Mouse (Mus musculus) adipocyte (in vitro differentiated cells): ENCODE data around the gene Slc19a2.
"Not testable (repeated sequence)": the region's sequence is repeated elsewhere in the genome, so short reads cannot be mapped to it uniquely, and the experiment has no call there.

ENCODE experiments used
- DNase-seq: peaks from one replicate; pipeline ENCODE4 v3.0.0-alpha.2; 2016; ENCODE audit warnings: low spot score

Slc19a2 gene

DNA sequence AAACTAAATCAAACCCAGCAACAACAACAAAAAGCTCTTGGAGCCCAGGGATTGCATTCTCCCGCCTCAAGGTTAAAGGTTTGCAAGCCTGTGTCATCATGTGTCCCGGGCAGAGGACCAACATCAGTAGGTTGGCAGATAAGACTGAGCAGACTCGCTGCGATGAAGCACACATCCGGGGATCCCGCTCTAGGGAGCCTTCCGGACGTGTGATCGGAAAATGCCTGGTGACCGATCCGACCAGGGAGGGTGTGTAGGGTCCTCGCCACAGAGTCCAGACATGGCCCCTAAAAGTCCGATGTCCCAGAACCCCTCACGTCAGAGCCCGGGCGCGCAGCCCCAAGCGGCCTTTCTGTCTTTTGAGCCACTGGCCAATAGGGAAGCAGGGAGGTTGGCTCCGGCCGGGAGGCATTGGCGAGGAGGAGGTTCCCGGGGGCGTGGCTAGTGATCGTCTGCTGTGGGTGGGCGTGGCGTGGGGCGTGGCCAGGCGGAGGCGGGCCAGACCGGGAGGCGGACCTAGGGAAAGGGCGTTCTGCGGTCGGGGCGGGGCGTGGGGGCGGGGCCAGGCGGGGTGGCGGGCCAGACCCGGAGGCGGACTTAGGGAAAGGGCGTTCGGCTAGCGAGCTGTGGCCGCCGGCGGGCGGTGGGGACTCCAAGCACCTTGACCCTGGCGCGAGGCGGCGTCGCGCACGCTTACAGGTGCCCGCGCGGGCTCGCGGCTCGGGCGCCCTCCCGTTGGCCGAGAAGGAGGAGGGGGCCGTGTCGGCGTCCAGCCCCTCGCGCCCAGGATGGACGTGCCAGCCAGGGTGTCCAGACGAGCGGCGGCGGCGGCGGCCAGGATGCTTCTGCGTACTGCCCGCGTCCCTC, at the start of gene Slc19a2:
Gene Slc19a2, plus strand, starts transcription at position 582 of the 867 bp plus-strand sequence.
- peak; percentile 98 for DNase-seq

DNA sequence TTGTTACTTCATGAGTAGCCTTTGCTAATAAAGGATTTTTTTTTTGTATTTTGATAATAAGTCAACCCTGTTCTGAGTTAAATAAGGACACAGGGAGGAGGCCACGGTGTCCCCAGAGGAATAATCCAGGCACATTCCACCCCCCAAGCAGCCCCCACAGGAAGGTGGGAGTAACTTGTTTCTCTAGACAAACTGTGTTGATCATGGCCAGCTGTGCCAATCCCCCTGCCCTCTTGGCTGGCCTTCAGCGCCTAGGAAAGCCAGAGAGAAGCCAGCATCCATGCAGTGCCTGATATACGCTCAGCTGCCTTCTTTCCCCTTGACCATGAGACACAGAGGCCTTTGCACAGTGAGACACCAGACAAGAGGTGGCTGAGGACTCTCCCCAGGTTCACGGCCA, 49.3 kb upstream of the Slc19a2 start:
- peak; percentile 33 for DNase-seq

DNA sequence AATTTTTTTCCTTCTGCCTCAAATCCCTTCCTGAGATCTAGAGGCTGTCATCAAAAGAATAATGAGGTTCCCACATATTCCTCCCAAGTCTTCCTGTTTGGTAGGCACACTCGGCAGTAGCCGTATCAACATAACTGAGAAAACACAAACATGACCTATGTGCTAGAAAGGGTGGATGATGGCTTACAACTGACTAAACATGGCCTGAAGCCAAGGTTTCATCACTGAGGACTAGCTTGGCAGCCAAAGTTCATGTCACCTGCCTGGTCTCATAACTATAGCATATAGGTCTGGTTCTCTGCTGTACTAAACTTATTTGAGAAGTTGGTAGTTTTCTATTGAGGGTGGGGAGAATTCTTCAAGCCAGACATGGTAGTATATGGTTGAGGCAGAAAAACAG, 40.4 kb upstream of the Slc19a2 start:
- peak; percentile 74 for DNase-seq

DNA sequence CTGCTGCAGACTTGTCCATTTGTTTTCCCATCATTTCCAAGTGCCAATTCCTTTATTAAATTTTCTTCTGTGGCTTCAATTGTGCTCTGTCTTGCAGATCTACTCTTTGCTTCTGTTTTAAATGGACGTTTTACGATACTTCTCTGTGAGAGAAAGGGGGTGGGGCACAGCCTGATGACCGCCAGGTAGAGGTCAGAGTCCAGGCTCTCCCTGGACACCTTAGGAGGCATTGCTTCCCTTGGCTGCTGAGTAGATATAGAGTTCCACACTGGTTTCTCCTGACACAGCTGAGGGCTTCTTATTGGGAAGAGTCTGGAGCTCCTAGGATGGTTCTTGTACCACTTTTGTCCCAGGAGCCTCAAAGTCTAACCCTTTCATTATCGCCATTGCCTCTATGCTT, 37.9 kb upstream of the Slc19a2 start:
- DNase-seq = no peak

DNA sequence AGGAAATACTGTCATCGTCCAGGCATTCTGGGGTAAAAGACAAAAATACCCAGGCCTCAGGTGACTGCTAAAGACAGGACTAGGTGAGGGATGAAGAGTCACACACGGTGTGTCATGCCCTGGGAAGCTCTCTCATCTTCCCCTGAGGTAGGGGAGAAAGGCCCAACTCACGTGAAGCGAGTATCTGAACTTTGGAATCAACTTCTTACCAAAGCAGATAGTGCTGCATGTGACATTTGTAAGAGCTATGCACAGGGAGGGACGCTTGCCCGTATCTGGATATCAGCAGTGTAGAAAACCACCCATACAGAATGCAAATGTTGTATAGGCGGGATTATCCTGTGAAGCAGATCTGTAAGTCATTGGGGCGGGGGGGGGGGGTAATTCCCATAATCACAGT, 36.2 kb upstream of the Slc19a2 start:
- no peak for DNase-seq

DNA sequence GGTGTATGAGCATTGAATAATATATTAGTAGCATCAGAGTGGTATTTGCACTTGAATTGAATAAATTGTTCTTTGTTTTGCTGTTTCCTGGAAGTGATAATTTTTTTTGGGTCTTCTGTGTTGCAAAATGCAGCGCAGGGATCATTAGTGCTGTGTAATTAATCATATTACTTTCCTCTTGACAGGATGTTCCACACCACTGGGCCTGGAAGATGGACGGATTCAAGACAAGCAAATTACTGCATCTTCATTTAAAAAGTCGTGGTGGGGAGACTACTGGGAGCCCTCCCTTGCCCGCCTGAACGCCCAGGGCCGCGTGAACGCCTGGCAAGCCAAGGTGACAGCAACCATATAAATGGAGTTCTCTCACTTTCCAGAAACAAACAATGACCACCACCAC, 34.7 kb upstream of the Slc19a2 start:
- no peak for DNase-seq

DNA sequence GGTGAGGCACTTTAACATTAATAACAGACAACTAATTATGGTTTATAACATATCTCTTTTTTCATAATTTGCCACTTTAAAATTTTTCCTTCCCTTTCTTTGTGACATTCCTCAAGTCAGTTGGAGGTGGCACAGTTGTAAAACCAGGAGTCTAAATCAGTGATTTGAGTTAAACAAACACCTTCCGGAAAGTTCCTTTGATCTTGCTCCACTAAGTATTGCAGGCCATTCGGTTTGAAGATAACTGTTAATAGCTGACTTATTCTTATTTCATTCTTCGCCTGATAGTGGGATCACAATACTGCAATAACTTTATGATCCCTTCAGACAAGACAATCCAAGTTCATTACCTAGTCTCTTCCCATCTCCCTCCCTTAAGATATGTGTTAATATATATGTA, 33.7 kb upstream of the Slc19a2 start:
- no peak for DNase-seq

DNA sequence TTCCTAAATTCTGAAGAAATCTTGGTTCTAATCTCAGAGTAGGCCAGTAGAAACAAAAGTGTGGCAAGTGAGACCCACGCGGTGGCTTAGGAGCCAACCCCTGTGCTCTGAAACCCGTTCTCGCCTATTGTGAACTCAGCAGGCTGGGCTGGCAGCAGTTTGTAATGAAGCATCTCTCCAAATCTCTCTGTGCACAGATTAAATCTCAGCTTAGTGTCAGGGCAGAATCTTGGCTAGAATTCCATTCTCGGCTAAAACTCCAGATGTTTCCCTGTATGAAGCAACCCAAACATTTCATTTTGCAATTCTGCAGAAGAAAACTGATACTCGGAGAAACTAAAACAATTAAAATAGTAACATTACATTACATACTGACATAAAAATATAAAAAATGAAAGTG, 33.3 kb upstream of the Slc19a2 start:
- DNase-seq = peak; percentile 87

DNA sequence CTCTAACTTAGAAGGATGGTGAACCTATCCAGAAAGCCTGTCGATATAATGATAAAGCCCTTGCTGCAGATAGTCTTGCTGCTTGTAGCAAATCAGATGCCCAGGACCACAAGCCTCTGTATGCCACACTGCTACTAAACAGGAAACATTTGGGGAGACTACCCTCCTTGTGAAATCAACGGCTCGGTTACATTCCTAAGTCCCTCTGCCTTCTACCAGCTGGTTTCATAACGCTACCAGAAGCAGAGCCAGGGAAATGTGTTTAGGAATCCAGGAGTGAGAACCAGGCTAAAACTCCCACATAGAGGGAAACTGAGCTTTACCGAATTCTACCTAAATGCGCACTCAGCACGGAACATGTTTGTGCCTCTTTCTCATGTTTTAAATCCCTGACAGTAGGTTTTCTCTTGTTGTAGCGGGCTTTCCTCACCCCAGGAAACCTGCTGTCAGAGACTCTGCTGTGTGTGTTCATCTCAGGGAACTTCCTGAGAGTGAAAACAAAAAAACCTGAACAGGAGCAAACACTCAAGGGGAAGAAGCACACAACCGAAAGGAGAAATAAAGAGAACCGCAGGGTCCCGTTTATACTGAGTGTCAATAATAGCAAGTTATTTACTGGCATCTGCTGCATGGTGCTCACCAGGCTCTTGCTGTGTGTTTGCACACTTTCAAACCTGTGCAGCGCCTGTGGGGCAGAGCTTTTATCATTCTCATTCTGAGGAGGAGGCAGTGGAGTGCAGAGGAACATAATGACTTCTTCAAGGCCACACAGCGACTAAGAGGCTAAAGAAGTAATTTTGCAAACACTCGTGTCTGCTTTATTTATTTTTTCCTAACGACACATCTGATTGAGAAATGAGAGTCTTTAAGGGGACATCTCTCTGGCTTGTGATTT, 30.8 kb upstream of the Slc19a2 start:
- DNase-seq = no peak

DNA sequence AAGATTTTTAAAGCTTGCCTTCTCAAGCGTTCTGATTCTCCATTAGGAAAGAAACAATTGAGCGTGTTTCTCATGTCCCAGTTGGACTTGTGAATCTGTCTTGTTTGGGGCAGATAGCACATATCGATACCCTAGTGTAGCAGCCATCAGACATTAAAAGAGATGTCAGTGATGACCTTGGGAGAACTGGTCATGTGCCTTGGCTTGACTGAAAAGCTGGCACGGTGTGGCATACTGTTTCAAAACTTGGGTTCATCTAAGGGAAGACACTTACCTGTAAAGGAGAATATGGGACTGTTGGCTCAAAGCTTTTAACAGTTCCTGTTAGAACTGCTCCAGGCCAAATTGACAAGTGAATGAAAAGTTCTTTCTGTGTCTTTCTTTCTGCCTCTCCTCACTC, 28.6 kb upstream of the Slc19a2 start:
- DNase-seq = no peak

DNA sequence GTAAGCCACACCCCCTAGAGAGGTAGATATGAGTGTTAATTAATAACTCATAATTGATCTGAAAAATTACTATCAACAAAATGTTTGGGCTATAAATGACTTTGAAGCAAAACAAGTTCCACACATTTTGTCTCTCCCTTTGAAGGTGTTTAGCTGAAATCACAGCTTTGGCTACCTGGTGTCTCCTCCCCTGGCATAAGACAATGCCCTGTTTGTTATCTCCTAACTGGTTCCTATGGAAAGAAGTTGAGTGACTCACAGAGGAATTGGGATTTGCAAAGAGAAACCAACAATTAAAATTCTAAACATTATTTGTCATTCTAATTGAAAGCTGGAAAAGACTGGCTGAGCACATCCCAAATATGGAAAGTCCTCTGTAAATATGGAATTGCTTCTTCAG, 25.8 kb upstream of the Slc19a2 start:
- DNase-seq = no peak

DNA sequence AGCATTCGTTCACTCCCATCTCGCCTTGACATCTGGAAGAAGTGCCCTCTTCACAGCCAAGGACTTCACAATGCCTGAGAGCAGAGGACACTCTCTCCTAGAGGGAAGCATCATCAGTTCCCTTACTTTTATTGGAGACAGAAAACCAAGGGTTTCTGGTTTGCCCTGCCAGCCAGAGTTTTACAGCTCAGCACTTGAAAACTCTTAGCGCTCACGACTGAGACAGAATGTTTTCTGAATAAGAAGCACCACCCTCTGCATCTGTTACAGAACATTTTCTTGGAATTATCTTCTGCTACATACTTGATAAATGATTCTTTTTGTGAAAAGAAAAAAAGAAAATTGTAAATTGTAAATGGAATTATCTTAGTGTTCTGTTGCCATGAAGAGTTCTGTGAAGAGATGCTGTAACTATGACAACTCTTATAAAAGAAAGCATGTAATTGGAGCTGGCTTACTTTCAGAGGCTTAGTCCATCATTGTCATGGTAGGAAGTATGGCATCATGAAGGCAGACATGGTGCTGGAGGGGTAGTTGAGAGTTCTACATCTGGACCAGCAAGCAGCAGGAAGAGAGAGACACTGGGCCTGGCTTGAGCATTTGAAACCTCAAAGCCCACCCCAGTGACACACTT, 16.8 kb upstream of the Slc19a2 start:
- not testable (repeated sequence) for DNase-seq

DNA sequence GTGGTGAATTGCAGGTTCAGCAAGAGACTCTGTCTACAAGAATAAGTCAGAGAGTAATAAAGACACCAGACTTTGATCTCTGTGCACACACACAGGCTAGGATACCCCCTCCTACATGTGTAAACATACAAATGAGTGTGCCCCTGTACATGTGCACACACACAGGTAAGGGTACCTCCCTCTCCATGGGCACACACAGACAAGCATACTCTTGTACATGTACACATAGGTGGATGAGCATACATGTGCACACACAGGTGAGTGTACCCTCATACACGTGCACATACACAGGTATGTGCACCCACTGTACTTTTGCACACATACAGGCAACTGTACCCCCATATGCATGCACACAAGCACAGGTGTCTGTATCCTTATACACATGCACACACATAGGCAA, 15.4 kb upstream of the Slc19a2 start:
- DNase-seq = no peak

DNA sequence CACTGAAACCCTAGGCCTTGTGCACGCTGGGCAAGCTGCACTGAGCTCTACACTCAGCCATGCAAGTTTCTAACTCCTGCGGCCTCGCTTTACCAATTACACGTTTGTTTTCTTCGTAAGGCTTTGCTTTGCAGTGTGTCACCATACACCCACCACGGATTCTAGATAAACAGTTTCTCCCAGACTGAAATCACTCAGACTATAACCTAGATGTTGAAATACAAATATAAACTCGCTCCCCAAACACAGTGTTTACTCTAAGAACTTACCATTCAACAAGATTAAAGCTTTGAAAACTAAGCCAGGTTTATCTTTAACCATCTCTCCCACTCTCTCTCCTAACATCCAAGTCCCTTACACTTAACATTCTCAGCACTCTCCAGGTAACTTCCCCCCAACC, 13.8 kb upstream of the Slc19a2 start:
- DNase-seq = no peak

DNA sequence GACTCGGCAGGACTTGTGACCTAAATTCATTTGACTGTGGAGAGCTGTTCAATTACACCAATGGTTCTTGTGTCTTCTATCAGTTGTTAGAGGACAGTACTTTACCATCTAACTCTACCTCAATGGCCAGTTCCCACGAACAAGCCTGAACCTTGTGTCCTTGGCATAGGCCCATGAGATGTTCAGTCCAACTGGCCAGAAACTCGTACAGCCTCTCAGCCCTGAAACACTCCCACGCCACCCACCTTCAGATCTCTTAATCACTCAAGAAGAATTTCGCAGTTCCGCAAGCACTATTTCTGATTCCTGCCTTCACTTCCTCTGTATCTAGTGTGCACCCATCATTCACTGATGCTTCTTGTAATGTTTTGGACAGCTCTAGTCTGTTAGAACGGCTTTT, 12.8 kb upstream of the Slc19a2 start:
- peak; percentile 67 for DNase-seq

DNA sequence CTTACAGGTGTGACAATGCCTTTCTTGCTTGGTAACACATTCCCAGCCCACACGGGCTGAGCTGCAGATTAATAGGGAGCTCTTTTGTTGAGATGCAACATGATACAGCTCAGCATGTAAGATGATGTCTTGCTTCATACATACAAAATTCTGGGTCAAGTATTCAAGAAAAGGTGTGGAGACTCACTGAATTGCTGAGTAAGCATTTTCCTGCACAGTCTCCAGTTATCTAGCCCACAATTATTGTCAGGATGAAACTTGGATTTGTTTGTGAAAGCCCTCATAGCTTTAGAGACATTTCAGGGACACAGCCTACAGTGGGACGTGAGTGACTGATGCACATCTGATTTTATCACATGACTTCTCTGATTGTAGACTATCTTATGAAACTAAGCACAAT, 7.4 kb upstream of the Slc19a2 start:
- DNase-seq = no peak

DNA sequence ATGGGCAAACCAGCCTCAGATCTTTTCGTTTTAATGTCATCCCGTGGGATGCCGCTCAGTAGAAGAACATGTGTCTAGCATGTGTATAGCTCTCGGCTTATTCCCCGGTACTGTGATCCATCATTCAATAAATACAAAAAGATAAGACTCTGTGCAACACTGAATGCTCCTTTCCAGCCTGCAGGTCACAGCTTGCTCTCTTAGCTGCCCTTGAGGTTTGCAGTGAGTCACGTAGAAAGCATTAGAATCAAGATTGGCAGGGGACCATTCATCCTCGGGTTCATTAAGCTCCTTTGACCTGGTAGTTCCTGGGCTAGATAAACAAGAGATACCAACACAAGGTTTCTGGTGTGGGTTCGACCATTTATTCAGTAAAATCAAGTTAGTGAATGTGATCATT, 6.0 kb upstream of the Slc19a2 start:
- no peak for DNase-seq

DNA sequence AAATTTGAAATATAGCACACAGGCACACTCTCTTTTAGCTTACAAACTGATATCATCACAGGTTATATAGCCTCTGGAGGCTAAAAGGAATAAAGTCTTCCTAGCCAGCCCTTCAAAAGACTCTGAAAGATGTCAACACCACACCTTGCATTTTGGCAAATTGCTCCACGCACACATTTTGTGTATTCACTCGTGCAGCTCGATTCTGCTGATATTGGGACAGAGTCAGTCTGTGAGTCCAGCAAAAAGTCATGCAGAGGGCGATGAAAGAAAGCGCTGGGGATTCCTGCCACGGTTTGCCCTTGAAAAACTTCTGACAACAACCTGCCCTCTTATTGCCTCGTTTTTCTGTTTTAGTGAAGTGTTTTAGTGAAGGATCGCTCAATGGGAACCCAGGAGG, 1.4 kb upstream of the Slc19a2 start:
- peak; percentile 40 for DNase-seq

DNA sequence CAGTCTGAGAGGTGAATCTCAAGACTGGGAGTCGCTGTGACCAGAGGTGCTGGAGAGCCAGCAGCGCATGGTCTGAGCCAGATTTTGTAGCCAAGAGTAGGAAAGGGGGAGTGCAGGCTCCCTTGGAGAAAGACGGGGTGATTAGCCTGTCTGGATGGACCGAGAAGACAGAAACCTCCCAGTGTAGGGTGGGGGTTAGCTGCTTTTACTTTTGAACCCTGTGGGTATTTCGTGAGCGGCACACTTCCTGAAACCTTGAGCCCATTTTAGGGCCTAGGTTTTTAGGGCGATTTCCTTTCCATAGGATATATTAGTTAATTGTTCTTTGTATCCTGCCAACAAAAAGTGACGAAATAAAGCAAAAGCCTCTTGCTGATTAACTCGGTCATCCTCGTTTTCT, 875 bp upstream of the Slc19a2 start:
- DNase-seq = peak; percentile 70

DNA sequence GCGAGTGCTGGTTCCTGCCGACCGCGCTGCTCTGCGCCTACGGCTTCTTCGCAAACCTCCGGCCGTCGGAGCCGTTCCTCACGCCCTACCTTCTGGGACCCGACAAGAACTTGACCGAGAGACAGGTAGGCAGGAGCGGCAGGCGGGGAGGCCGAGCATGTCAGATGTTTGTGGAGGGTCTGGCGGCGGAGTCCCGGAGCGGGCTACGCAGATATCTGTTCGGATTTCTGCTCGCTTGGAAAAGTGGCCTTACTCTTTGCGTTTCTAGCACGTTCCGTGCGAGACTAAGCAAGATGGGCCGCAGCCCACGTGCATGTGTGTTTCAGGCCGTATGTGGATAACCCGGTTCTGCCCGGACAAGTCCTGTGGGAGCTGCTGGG, 476 bp downstream of the Slc19a2 start:
- peak; percentile 58 for DNase-seq

DNA sequence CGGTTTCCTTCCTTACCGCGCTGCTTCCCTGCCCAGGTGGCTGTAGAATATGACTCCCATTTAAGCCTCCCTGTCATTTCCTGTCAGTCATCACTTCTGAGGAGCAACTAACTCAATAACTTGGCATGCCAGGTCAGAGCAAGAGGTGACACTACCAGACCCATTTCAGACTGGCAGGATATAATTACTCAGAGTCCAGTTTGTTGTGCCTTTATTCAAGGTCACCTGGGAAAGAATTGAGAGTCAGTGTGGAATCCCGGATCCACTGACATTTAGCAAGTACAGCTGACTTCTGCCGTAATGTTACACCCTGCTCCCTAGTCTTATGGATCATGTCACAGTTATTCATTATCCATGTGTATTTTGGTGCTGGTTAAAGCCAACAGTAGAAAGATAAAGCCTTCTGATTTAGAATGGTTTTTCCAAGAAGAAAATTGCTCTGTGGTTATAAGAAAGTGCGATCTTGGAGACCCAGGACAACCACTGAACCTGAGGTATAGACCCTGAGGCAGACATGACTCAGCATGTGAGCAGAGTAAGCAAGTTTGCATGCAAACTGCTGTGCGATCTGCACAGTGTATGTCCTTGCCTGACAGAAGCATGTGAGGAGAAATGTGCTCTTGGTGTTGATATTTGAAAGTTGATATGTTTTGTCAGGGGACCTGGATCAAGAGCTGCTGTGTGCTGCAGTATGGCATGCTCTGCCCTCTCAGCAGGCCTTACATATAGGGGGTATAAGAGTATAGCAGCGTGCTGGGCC, 1.7 kb downstream of the Slc19a2 start:
- DNase-seq = peak; percentile 31

DNA sequence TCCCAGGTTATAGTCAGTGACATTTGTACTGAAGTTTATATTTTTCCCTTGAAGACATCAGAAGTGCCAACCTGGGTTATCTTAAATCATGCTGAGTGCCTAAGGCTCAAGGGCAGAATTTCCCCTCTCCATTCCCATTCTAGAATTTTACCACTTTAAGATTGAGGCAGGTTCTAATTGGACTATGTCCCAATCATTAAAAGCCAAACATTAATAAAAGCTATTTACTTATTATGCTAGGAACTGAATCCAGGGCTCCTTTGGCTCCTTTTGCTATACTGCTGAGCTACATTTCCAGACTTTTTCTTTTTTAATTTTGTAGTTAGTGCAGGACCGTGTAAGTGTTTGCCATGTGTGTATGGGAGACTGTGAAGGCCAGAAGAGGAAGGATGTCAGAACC, 2.6 kb downstream of the Slc19a2 start:
- no peak for DNase-seq
